Mouse (Mus musculus) megakaryocyte, embryonic 14.5 days (primary cell): ENCODE results near the gene Akap1.

Experiments used
- FLI1 ChIP-seq: IDR thresholded peaks from 2 replicates; pipeline ENCODE4 v1.6.1; 2012; ENCODE audit warnings: low read length, inconsistent platforms, mixed read lengths
- GATA1 ChIP-seq: IDR thresholded peaks from 3 replicates; pipeline ENCODE4 v1.6.1; 2012; ENCODE audit warnings: mixed read lengths, low read length, inconsistent platforms, borderline replicate concordance

GRCm38 (mm10) chr11:88841406-88841805, 23.0 kb downstream of the Akap1 start:
- no peak for TF ChIP-seq GATA1
- TF ChIP-seq FLI1 = no peak
